Mouse (Mus musculus) bone marrow, adult 2 months (tissue): ENCODE measurements around the gene Sass6. TPM values are rescaled to one million over a fixed set of nuclear protein-coding genes. Genes with fewer than 3 reads are reported as not detected.
"Not testable (repeated sequence)": the region's sequence is repeated elsewhere in the genome, so short reads cannot be mapped to it uniquely, and the experiment has no call there.

Experiments
- H3K27ac ChIP-seq: fragments of 200-500 bp; 2 replicates; pipeline ENCODE4 v1.5.1; 2012; ENCODE audit warnings: low read depth, mild to moderate bottlenecking, control low read depth, inconsistent platforms, low read length; ENCODE audit not compliant: control insufficient read depth, poor library complexity, insufficient read depth
- H3K4me1 ChIP-seq: fragments of 200-500 bp; 2 replicates; pipeline ENCODE4 v1.6.1; 2011; ENCODE audit warnings: low read length; ENCODE audit not compliant: control insufficient read depth, insufficient read depth
- H3K4me3 ChIP-seq: fragments of 200-500 bp; replicated peaks from 2 replicates; pipeline ENCODE3; 2011; ENCODE audit warnings: mild to moderate bottlenecking, low read depth, low read length, control low read depth; ENCODE audit not compliant: control insufficient read depth
- CTCF ChIP-seq: fragments of 200-500 bp; IDR thresholded peaks from 2 replicates; pipeline ENCODE4 v1.5.1; 2011; ENCODE audit warnings: low read length, control low read depth; ENCODE audit not compliant: control insufficient read depth, insufficient read depth
- POLR2A ChIP-seq: fragments of 200-500 bp; IDR thresholded peaks from 2 replicates; pipeline ENCODE4 v1.6.1; 2011; ENCODE audit warnings: low read depth, mild to moderate bottlenecking, control low read depth, low read length, borderline replicate concordance; ENCODE audit not compliant: control insufficient read depth
- WGBS: fragments of 180-500 bp; shearing (Covaris S2); methylation state at CpG from one replicate; pipeline ENCODE4 v1.1.7; 2018; 5-methylcytosine and 5-hydroxymethylcytosine counted together
- polyA plus RNA-seq: library from polyadenylated mRNA; stranded (reverse); fragments of >200 nt; gene quantifications from 2 replicates; pipeline ENCODE4 v1.2.4, GENCODE M21; 2011; ENCODE audit warnings: low replicate concordance; ENCODE audit not compliant: missing spikeins, insufficient read depth, insufficient read length

Sass6 gene
- polyA plus RNA-seq, 1 experiment, result 17.9 TPM

DNA sequence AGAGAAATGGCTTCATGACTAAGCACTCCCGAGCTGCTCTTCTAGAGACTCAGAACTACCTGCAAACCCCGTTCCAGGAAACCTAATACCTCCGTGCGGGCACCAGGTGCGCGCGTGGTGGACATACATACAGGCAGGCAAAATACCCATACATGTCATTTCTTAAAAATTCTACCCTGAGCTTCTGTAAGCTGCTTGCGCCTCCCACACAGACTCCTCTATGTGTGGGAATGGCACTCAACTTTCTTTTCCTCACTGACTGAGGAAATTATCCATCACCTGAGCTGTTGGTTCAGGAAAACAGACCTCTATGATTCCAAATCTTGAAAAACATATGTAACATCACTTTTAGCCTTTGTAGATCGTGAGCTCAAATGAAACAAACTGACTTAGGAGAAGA lies 55.9 kb downstream of the Sass6 start:
- 88% methylated on average over 9 of the region's 9 CpGs for WGBS
- Histone ChIP-seq H3K4me1 (no peaks in the 10 kb centered on the region; the same call in 1 of the 2 replicates), H3K27ac (no peak overlapping the region), H3K4me3 (no peak overlapping the region)
- TF ChIP-seq POLR2A (no peak), CTCF (no peak)

DNA sequence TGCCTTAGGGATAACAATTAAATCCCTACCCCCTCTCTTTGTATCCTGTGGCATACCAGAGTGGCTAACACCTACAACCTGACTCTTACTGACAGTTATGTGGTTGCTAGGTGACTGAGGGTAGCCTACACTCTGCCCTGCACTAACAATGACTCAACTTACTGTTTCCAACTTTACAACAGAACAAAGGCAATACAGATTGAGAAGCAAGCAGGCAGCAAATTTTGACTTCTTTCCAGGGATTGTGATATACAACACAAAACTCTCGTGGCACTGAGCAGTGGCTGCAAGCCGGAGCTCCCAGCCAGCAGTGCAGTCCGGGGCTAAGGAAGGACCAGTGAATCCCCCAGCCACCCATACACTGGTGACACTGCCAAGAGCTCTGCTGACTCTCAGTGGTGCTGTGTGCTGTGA lies 57.3 kb downstream of the Sass6 start:
- Histone ChIP-seq H3K4me3 (no peak overlapping the region), H3K27ac (no peak overlapping the region), H3K4me1 (peaks cover 1% of the 10 kb centered on the region; the same call in 1 of the 2 replicates)
- no peak for TF ChIP-seq POLR2A
- no peak for TF ChIP-seq CTCF
- WGBS, result 68% methylated on average over 3 of the region's 3 CpGs

DNA sequence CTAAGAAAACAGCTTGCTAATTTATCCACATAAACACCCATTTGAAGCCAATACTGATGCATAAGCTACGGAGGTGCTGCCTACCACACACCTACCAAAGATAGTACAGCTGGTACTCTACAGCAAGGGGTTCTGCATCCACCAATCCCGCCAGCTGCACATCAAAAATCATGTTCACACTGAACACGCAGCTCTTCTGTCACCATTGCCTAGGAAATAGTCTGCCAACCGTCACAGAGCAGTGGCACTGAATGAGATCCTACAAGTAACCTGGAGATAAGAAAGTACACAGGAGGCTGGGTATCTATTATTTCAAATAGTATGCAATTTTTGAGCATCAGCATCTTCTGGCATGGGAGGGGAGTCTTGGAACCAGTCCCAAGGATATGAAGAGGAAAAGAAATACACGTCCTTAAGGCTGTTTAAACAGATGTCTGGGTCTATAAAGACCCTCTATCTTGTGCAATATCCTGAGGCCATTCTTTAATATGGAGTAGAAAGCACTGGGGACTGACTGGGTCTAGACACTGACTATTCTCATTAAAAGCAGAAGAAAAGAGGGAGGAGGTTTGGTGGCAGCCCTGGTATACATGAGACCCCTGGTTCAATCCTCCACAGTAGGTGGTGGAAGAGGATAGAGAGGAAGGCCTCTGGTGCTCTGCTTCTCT lies 58.6 kb downstream of the Sass6 start:
- peaks cover 3% of the 10 kb centered on the region; the same call in 1 of the 2 replicates for H3K4me1 ChIP-seq
- H3K4me3 ChIP-seq, result no peak overlapping the region
- 53% methylated on average over 5 of the region's 5 CpGs for WGBS
- TF ChIP-seq CTCF (no peak), POLR2A (no peak)
- no peak overlapping the region for H3K27ac ChIP-seq

DNA sequence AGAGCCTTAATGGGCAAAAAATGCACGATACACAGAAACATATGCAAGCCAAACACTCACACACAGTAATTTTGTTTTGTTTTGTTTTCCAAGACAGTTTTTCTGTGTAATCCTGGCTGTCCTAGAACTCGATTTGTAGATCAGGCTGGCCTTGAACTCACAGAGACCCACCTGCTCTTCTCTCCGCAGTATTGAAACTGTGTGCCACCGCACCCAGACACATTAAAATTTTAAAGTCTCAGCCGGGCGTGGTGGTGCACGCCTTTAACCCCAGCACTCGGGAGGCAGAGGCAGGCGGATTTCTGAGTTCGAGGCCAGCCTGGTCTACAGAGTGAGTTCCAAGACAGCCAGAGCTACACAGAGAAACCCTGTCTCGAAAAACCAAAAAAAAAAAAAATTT lies 59.3 kb downstream of the Sass6 start:
- not testable (repeated sequence) for H3K27ac ChIP-seq, H3K4me1 ChIP-seq, H3K4me3 ChIP-seq
- WGBS, result 83% methylated on average over 11 of the region's 11 CpGs

DNA sequence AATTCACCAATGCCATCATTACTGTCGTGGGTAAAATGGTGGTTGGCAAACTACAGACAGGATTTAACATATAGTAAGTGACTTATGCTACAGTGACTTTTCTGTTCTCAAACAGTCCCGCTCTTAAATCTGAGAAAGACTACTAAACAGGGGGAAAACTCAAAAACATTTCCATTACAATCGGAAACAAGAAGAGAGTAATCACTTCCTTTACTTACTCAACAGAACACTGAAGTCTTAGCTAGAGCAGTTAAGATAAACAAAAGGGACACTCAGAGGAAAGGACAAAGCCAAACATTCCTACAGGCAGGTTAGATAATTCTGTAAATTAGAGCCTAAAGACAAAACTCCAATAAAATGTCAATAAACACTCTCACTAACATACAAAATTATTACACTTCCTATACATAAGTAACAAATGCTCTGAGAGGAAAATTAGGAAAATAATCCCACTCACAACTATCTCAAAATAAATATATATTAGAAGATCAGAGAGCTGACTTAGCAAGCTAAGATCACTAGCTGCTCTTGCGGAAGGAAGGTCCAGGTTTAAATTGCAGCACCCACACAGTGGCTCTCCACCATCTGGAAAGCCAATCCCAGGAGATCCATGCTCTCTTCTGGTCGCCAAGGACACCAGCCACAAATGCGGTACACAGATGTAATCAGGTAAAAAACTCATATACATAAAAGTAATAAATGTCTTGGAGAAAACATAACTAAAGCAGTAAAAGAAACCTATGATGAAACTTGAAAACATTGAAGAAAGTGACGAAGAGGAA lies 61.6 kb downstream of the Sass6 start:
- H3K4me3 ChIP-seq, result no peak overlapping the region
- TF ChIP-seq CTCF (no peak), POLR2A (no peak)
- no peak overlapping the region for H3K27ac ChIP-seq
- WGBS, result 68% methylated on average over 7 of the region's 7 CpGs
- peaks cover 4% of the 10 kb centered on the region for H3K4me1 ChIP-seq

DNA sequence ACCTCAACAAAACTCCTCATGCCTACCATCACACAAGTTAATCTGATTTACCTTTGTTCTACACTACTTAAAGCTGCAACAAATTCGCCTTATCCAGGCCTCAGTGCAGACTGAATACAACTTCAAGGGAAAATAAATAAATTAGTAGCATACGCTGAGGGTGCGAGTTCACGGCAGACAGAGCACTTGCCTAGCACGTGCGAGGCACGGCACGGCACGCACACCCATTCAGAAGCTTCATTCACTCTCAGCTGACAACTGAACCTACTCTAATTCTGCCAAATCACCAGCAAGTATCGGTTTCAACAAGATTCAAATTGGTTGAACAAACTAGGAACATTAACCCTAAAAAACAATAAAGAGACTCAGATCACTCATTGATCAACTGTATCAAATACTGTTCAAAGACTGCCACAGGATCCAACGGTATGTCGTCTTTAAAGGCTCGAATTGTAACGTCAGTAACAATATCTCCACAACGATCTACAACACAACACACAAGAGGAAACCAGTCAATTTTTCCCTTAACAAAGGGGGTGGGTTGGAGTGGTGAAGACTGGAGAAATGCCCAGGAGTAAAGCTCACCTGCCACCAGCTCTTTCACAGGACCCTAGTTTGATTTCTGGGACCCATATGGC lies 64.3 kb downstream of the Sass6 start:
- no peak overlapping the region for H3K4me3 ChIP-seq
- WGBS, result 79% methylated on average over 15 of the region's 15 CpGs

DNA sequence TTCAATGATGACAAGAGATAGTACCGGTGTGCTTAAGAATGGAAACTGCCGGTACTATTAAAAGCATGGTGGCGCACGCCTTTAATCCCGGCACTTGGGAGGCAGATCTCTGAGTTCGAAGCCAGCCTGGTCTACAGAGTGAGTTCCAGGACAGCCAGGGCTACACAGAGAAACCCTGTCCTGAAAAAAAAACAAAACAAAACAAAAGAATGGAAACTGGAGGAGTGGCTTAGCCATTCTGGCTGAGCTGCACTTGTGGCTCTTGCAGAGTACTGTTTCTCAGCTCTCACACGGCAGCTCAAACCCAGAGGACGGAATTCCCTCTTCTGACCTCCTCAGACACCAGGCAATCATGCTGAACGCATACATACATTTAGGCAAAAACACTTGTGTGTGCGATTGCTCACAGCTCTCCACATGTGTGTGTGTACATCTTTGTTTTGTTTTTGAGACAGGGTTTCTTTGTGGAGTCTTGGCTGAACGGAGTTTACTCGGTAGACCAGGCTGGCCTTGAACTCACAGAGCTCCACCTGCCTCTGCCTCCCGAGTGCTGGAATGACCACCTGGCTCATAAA lies 65.2 kb downstream of the Sass6 start:
- peaks cover 4% of the 10 kb centered on the region for H3K4me1 ChIP-seq
- H3K4me3 ChIP-seq, result no peak overlapping the region
- H3K27ac ChIP-seq, result no peak overlapping the region
- no peak for TF ChIP-seq CTCF
- no peak for TF ChIP-seq POLR2A
- 86% methylated on average over 13 of the region's 13 CpGs for WGBS

More for the DNA sequence above, 64.3 kb downstream of the Sass6 start:
- Histone ChIP-seq H3K4me1 (peaks cover 4% of the 10 kb centered on the region), H3K27ac (no peak overlapping the region)
- TF ChIP-seq POLR2A (no peak), CTCF (no peak)

DNA sequence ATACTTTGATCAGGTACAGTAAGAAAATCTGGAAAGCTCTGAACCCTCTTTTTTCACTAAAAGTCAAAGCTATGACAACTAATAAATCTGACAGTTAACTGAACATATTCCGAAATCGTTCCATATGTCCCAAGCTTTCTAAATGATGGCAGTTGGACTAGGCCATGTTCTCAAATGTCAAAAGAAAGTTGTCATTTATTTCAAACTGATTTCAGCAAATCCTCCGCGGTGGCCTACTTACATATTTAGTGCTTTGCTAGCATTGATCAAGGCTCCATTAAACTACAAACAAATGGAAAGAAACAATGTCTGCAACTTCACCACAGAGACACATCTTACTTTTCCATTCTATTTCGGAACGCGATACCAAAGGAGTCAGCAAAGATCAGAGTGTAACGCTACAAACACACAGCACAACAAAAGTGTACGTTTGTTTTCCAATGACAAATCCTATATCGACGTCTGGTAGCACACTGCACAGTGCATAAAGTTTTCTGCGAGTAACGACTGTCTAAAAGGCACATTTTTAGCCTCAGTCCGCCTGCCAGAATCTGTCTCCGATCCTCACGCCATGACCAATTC lies 66.6 kb downstream of the Sass6 start:
- 5% methylated on average over 16 of the region's 16 CpGs for WGBS
- H3K4me1 ChIP-seq, result peaks cover 4% of the 10 kb centered on the region

More for the DNA sequence above, 66.6 kb downstream of the Sass6 start:
- Histone ChIP-seq H3K27ac (peak overlapping the region; percentile 97), H3K4me3 (peak overlapping the region; percentile 74)
- TF ChIP-seq CTCF (no peak), POLR2A (no peak)
